Mouse (Mus musculus): Measurements from ENCODE around the gene Med15. TPM values are rescaled to one million over a fixed set of nuclear protein-coding genes. Genes with fewer than 3 reads are reported as not detected.
A peak's percentile ranks its signal among the peaks of the same experiment; 100 is the strongest.

Gene Med15
- 38.2 and 42.0 TPM in 2 replicates for polyA plus RNA-seq (2014; fragmentation: Nextera tagmentation; extraction: Ambion mirVana)

DNA sequence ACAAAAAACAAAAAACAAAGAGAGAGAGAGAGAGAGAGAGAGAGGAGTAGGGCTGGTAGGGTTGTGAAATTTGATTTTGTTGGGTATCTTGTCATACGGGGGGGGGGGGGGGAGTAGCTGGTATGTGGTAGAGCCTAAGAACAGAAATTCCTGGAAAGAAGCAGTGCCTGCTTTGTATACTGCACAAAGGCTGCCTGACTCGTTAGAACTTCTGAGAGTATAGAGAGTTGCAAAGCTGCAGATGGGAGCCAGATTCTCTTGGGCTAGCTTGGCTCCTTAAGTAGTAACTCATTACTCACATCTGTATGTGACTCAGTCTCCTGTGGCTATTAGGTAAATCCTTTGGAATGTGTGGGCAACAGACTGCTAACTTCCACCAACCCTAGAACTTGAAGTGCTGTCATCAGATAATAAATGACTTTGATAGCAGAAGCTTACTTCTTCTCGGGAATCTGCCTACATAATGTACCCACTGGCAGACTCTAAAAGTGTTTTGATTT lies at the start of gene Med15:
Gene Med15, minus strand, starts transcription at position 51 of the 500 bp plus-strand sequence.
- 55% methylated on average over 3 of the region's 3 CpGs for WGBS
- no peak within 1 kb of the TSS for H3K9ac ChIP-seq
- H3K27ac ChIP-seq: no peak within 1 kb of the TSS
- no peaks in the 10 kb centered on the region for H3K36me3 ChIP-seq (replicated peaks; ENCODE audit: control insufficient read depth, insufficient read depth)
- H3K27me3 ChIP-seq (ENCODE audit: control insufficient read depth, insufficient read depth, low read length): no peaks in the 10 kb centered on the region; the same call in 1 of the 2 replicates
- H3K9me3 ChIP-seq (ENCODE audit: control insufficient read depth, low read length): no peaks in the 10 kb centered on the region
- H3K4me1 ChIP-seq (replicated peaks; ENCODE audit: control insufficient read depth, insufficient read depth, low read length): no peaks in the 10 kb centered on the region
- H3K4me3 ChIP-seq (replicated peaks; ENCODE audit: low read length): no peak within 1 kb of the TSS
- ATAC-seq (ENCODE audit: low FRiP score) (no peak), DNase-seq (ENCODE audit: low spot score) (no peak)
- H3K4me2 ChIP-seq (replicated peaks): no peak within 1 kb of the TSS

DNA sequence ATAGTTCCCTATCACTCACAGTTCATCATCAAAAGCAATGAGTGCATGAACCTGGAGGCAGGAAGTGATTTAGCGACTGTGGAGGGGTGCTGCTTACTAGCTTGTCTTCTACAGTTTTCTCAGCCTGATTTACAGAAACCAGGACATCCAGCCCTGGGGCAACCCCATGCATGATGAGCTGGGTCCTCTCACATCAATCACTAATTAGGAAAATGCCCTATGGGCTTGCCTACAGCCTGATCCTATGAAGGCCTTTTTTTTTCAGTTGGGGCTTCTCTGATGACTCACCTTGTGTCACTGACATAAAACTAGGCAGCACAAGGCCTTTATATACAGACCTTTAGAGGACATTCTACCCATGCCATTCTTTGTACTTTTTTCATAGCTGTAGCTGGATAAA lies 47.0 kb upstream of the Med15 start:
- Histone ChIP-seq H3K4me2 (replicated peaks) (no peak overlapping the region), H3K27ac (no peak overlapping the region), H3K9me3 (ENCODE audit: control insufficient read depth, low read length) (no peaks in the 10 kb centered on the region), H3K27me3 (ENCODE audit: control insufficient read depth, insufficient read depth, low read length) (no peaks in the 10 kb centered on the region), H3K4me3 (replicated peaks; ENCODE audit: low read length) (no peak overlapping the region), H3K36me3 (replicated peaks; ENCODE audit: control insufficient read depth, insufficient read depth) (peaks cover 62% of the 10 kb centered on the region), H3K9ac (no peak overlapping the region), H3K4me1 (replicated peaks; ENCODE audit: control insufficient read depth, insufficient read depth, low read length) (no peaks in the 10 kb centered on the region)
- DNase-seq (ENCODE audit: low spot score) (no peak), ATAC-seq (ENCODE audit: low FRiP score) (no peak)
- WGBS: 89% methylated on average over 1 of the region's 1 CpGs

- no peaks in the 10 kb centered on the region for H3K9me3 ChIP-seq (ENCODE audit: control insufficient read depth, low read length)
- H3K36me3 ChIP-seq (replicated peaks; ENCODE audit: control insufficient read depth, insufficient read depth): peaks cover 56% of the 10 kb centered on the region
- no peak overlapping the region for H3K4me3 ChIP-seq (replicated peaks; ENCODE audit: low read length)
- 90% methylated on average over 4 of the region's 4 CpGs for WGBS
- H3K27me3 ChIP-seq (ENCODE audit: control insufficient read depth, insufficient read depth, low read length): no peaks in the 10 kb centered on the region
- H3K27ac ChIP-seq: no peak overlapping the region
- no peak overlapping the region for H3K4me2 ChIP-seq (replicated peaks)
- H3K4me1 ChIP-seq (replicated peaks; ENCODE audit: control insufficient read depth, insufficient read depth, low read length): no peaks in the 10 kb centered on the region
- ATAC-seq (ENCODE audit: low FRiP score): no peak
- DNase-seq (ENCODE audit: low spot score): no peak
- H3K9ac ChIP-seq: no peak overlapping the region
Observed at GRCm38 (mm10) chr16:17778223-17778622, 45.5 kb upstream of the Med15 start.

- H3K27ac ChIP-seq: no peak overlapping the region
- ATAC-seq (ENCODE audit: low FRiP score) (no peak), DNase-seq (ENCODE audit: low spot score) (no peak)
- H3K27me3 ChIP-seq (ENCODE audit: control insufficient read depth, insufficient read depth, low read length): no peaks in the 10 kb centered on the region
- H3K4me1 ChIP-seq (replicated peaks; ENCODE audit: control insufficient read depth, insufficient read depth, low read length): no peaks in the 10 kb centered on the region
- no peak overlapping the region for H3K9ac ChIP-seq
- H3K4me3 ChIP-seq (replicated peaks; ENCODE audit: low read length): no peak overlapping the region
- H3K9me3 ChIP-seq (ENCODE audit: control insufficient read depth, low read length): no peaks in the 10 kb centered on the region
- no peak overlapping the region for H3K4me2 ChIP-seq (replicated peaks)
- peaks cover 60% of the 10 kb centered on the region for H3K36me3 ChIP-seq (replicated peaks; ENCODE audit: control insufficient read depth, insufficient read depth)
- WGBS: 71% methylated on average over 11 of the region's 11 CpGs
Observed at GRCm38 (mm10) chr16:17776828-17777227, 44.1 kb upstream of the Med15 start.

- Histone ChIP-seq H3K9ac (no peak overlapping the region), H3K27ac (no peak overlapping the region), H3K27me3 (ENCODE audit: control insufficient read depth, insufficient read depth, low read length) (no peaks in the 10 kb centered on the region), H3K36me3 (replicated peaks; ENCODE audit: control insufficient read depth, insufficient read depth) (peaks cover 70% of the 10 kb centered on the region), H3K4me1 (replicated peaks; ENCODE audit: control insufficient read depth, insufficient read depth, low read length) (no peaks in the 10 kb centered on the region), H3K4me3 (replicated peaks; ENCODE audit: low read length) (no peak overlapping the region), H3K4me2 (replicated peaks) (no peak overlapping the region), H3K9me3 (ENCODE audit: control insufficient read depth, low read length) (no peaks in the 10 kb centered on the region)
- DNase-seq (ENCODE audit: low spot score) (no peak), ATAC-seq (ENCODE audit: low FRiP score) (no peak)
- WGBS: 76% methylated on average over 4 of the region's 4 CpGs
Observed at GRCm38 (mm10) chr16:17771117-17771865, 38.6 kb upstream of the Med15 start.

- H3K4me3 ChIP-seq (replicated peaks; ENCODE audit: low read length): no peak overlapping the region
- H3K9ac ChIP-seq: no peak overlapping the region
- H3K4me1 ChIP-seq (replicated peaks; ENCODE audit: control insufficient read depth, insufficient read depth, low read length): peaks cover 6% of the 10 kb centered on the region; the same call in 1 of the 2 replicates
- 90% methylated on average over 7 of the region's 7 CpGs for WGBS
- H3K9me3 ChIP-seq (ENCODE audit: control insufficient read depth, low read length): no peaks in the 10 kb centered on the region
- H3K4me2 ChIP-seq (replicated peaks): no peak overlapping the region
- H3K27me3 ChIP-seq (ENCODE audit: control insufficient read depth, insufficient read depth, low read length): no peaks in the 10 kb centered on the region
- ATAC-seq (ENCODE audit: low FRiP score): no peak
- no peak overlapping the region for H3K27ac ChIP-seq
- peaks cover 75% of the 10 kb centered on the region for H3K36me3 ChIP-seq (replicated peaks; ENCODE audit: control insufficient read depth, insufficient read depth)
- no peak for DNase-seq (ENCODE audit: low spot score)
Observed at GRCm38 (mm10) chr16:17768834-17769233, 36.1 kb upstream of the Med15 start.

GRCm38 (mm10) chr16:17764108-17764511 lies 31.4 kb upstream of the Med15 start:
- H3K27me3 ChIP-seq (ENCODE audit: control insufficient read depth, insufficient read depth, low read length): no peaks in the 10 kb centered on the region
- no peak for ATAC-seq (ENCODE audit: low FRiP score)
- H3K4me3 ChIP-seq (replicated peaks; ENCODE audit: low read length): no peak overlapping the region
- DNase-seq (ENCODE audit: low spot score): no peak
- peaks cover 17% of the 10 kb centered on the region; the same call in 1 of the 2 replicates for H3K4me1 ChIP-seq (replicated peaks; ENCODE audit: control insufficient read depth, insufficient read depth, low read length)
- no peak overlapping the region for H3K27ac ChIP-seq
- peaks cover 45% of the 10 kb centered on the region for H3K36me3 ChIP-seq (replicated peaks; ENCODE audit: control insufficient read depth, insufficient read depth)
- WGBS: 92% methylated on average over 4 of the region's 4 CpGs
- no peaks in the 10 kb centered on the region for H3K9me3 ChIP-seq (ENCODE audit: control insufficient read depth, low read length)
- no peak overlapping the region; the same call in 1 of the 2 replicates for H3K9ac ChIP-seq
- no peak overlapping the region for H3K4me2 ChIP-seq (replicated peaks)

DNA sequence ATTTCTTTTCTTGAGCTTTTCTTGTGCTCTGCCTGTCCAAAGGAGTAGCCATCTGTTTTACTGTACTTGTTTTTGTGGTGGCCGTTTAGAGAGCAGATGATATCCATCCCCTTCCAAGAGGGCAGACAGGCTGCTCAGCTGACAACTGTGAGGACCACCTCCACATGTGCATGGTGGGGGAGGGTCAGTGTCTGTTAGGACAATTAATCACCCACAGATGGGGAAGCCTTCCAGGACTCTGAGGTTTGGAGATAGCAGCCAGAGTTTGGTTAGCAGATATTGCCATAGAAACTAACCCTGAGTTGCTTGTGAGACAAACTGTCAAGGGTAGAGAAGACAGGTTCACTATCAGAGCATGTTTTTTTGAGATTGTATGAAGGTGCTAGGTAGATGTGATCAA lies 28.4 kb upstream of the Med15 start:
- DNase-seq (ENCODE audit: low spot score) (no peak), ATAC-seq (ENCODE audit: low FRiP score) (no peak)
- Histone ChIP-seq H3K9ac (no peak overlapping the region), H3K4me2 (replicated peaks) (peak overlapping the region; percentile 75), H3K9me3 (ENCODE audit: control insufficient read depth, low read length) (no peaks in the 10 kb centered on the region), H3K36me3 (replicated peaks; ENCODE audit: control insufficient read depth, insufficient read depth) (peaks cover 19% of the 10 kb centered on the region), H3K27me3 (ENCODE audit: control insufficient read depth, insufficient read depth, low read length) (0 out of 2 replicates have a peak, but pooled peaks cover 6% of the 10 kb centered on the region), H3K4me3 (replicated peaks; ENCODE audit: low read length) (peak overlapping the region; percentile 56; the same call in 1 of the 2 replicates), H3K4me1 (replicated peaks; ENCODE audit: control insufficient read depth, insufficient read depth, low read length) (peaks cover 17% of the 10 kb centered on the region), H3K27ac (no peak overlapping the region)
- 48% methylated on average over 1 of the region's 1 CpGs for WGBS

- WGBS: 34% methylated on average over 8 of the region's 8 CpGs
- peak overlapping the region; percentile 75 for H3K4me2 ChIP-seq (replicated peaks)
- no peak overlapping the region for H3K27ac ChIP-seq
- DNase-seq (ENCODE audit: low spot score) (peak; percentile 37), ATAC-seq (ENCODE audit: low FRiP score) (no peak)
- peak overlapping the region; percentile 85; the same call in 1 of the 2 replicates for H3K9ac ChIP-seq
- H3K4me3 ChIP-seq (replicated peaks; ENCODE audit: low read length): peak overlapping the region; percentile 56
- no peaks in the 10 kb centered on the region for H3K9me3 ChIP-seq (ENCODE audit: control insufficient read depth, low read length)
- H3K36me3 ChIP-seq (replicated peaks; ENCODE audit: control insufficient read depth, insufficient read depth): peaks cover 18% of the 10 kb centered on the region
- 0 out of 2 replicates have a peak, but pooled peaks cover 6% of the 10 kb centered on the region for H3K27me3 ChIP-seq (ENCODE audit: control insufficient read depth, insufficient read depth, low read length)
- peaks cover 17% of the 10 kb centered on the region for H3K4me1 ChIP-seq (replicated peaks; ENCODE audit: control insufficient read depth, insufficient read depth, low read length)
Observed at GRCm38 (mm10) chr16:17760657-17761056, 28.0 kb upstream of the Med15 start.

Measured in hindbrain, embryonic 14.5 days (tissue).